In the genomic region with DNA sequence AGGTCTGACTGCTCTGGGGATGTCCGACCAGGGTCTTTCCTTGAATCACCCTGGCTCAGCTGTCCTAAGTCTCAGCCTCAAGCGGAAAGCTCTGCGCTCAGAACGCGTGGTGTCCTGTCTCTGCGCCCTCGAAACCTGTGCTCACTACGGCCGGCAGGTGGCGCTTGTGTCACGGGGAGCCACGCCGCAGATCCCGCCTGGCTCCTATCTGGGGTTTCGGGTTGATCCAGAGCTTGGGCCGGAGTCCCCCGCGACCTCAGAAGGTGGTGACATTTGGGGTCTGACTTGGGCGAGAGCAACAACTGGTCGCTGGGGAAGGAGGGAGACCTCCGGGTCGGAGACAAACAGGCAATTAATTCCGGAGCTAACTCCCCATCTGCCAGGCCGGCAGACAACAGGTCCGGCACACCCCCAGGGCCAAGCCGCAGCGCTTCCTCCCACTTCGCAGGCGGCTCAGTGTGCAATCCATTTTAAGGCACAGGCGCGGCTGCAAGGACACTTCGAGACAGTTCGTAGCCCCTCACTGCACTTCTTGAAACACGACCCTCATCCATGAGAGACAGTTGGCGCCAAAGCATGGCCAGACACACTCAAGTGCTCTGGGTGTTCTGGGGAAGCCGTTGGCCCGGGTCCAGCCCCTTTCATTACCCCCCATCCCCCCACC, we compare ENCODE assay signal across 8 mouse cellular contexts. TPM values are rescaled to one million over a fixed set of nuclear protein-coding genes. Genes with fewer than 3 reads are reported as not detected.
A peak's percentile ranks its signal among the peaks of the same experiment; 100 is the strongest.
DNase-seq lines count a peak whose midpoint lies in the region; ATAC-seq and TF ChIP-seq lines count a peak whose summit lies in the region.

No protein-coding gene starts in this region.

- peak overlapping the region; percentile 49 for H3K4me3 ChIP-seq in cortical plate, adult 2 months (ENCODE audit: insufficient read depth, low read length)
- H3K4me3 ChIP-seq in megakaryocyte, embryonic 14.5 days (replicated peaks), result peak overlapping the region; percentile 85

- no peak for TF ChIP-seq POLR2A in cortical plate, adult 2 months (IDR thresholded peaks at IDR 0.05; ENCODE audit: extremely low read depth, insufficient read depth, low read length)

- peak; percentile 89 to 91 for DNase-seq in adrenal gland, adult 18-20 months (ENCODE audit: low spot score in 2 of 2)
- DNase-seq in gastrocnemius, postnatal 25 days, result peak; percentile 69
- peak; percentile 30 to 84 for DNase-seq in left cerebral cortex, adult 9 months (ENCODE audit: low spot score in 2 of 2)
- DNase-seq in right cerebral cortex, postnatal 14 days, result peak; percentile 85
- DNase-seq in urinary bladder, postnatal 25 days (ENCODE audit: low spot score), result peak; percentile 86

- peaks cover 98% of the 10 kb centered on the region for H3K27me3 ChIP-seq in megakaryocyte, embryonic 14.5 days (replicated peaks)

- H3K9me3 ChIP-seq in megakaryocyte, embryonic 14.5 days, result peaks cover 3% of the 10 kb centered on the region; the same call in 1 of the 2 replicates

- H3K4me1 ChIP-seq in cortical plate, adult 2 months (ENCODE audit: control insufficient read depth, insufficient read depth, low read length), result no peaks in the 10 kb centered on the region
- H3K4me1 ChIP-seq in megakaryocyte, embryonic 14.5 days, result peaks cover 24% of the 10 kb centered on the region

- H3K36me3 ChIP-seq in megakaryocyte, embryonic 14.5 days (replicated peaks; ENCODE audit: low read length), result no peaks in the 10 kb centered on the region

- no peak overlapping the region for H3K27ac ChIP-seq in cortical plate, adult 2 months (ENCODE audit: insufficient read depth, low read length)

- peak; percentile 87 for TF ChIP-seq CTCF in cortical plate, adult 2 months (IDR thresholded peaks at IDR 0.05; ENCODE audit: extremely low read depth, insufficient read depth, low read length)

- ATAC-seq in inflammation-experienced regulatory T-cells, adult 6 months, result peak; percentile 66

RNA-seq across cellular contexts. Expression of a gene that starts 0.7 kb away (rescaled TPM):
- total RNA-seq in adrenal gland, adult 18-20 months (2021), result 1 to 10 TPM; 6.9 to 7.1 TPM
- polyA plus RNA-seq in cortical plate, adult 2 months (2012; rRNA removed), result 3.3 and 4.2 TPM in 2 replicates
- total RNA-seq in gastrocnemius, postnatal 25 days (2021), result 1 to 10 TPM; 5.3 to 5.5 TPM
- polyA plus RNA-seq in inflammation-experienced regulatory T-cells, adult 6 months (2017; shearing (Covaris generic)), result not detected
- polyA plus RNA-seq in megakaryocyte, embryonic 14.5 days (2012; ENCODE audit: insufficient read depth, low replicate concordance), result not detected in 2 replicates

RNA-seq across cellular contexts. Expression of a gene that starts 38.9 kb away (rescaled TPM):
- total RNA-seq in adrenal gland, adult 18-20 months (2021), result 10 to 100 TPM; 32.9 to 41.5 TPM
- 4.4 and 5.1 TPM in 2 replicates for polyA plus RNA-seq in cortical plate, adult 2 months (2012; rRNA removed)
- total RNA-seq in gastrocnemius, postnatal 25 days (2021), result not detected
- polyA plus RNA-seq in inflammation-experienced regulatory T-cells, adult 6 months (2017; shearing (Covaris generic)), result not detected
- not detected in 2 replicates for polyA plus RNA-seq in megakaryocyte, embryonic 14.5 days (2012; ENCODE audit: insufficient read depth, low replicate concordance)
